Mouse (Mus musculus): ENCODE measurements around the gene Gm38392.

DNA sequence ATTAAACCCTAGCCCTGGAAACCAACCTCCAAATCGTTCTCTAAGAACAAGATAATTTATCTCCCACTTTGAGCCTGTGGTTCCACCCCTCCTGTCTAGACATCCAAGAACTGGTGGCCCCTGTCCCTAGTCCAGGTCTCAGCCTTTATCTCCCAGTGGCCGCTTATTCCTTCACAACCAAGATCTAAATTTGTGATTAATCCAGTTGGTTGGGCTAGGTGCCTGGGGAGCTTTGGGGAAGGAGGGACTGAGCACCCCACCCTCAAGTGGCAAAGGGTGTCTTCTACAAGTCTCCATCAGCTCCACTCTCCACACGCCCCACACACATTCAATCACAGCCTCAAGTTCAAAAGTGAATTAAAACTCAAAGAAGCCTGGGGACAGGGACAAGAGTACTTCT lies 80.5 kb downstream of the Gm38392 start:
- TF ChIP-seq CTCF (IDR thresholded peaks at IDR 0.05; ENCODE audit: extremely low read depth, insufficient read depth, low read length) (no peak), POLR2A (IDR thresholded peaks at IDR 0.05; ENCODE audit: extremely low read depth, insufficient read depth, low read length) (no peak)
